Mouse (Mus musculus) ES-Bruce4 (cell line): ENCODE data around the gene Gm6309.

Experiments used
- CTCF ChIP-seq: IDR thresholded peaks from one replicate; pipeline ENCODE4 v1.8.1; 2011; ENCODE audit warnings: low read depth, low read length
- POLR2A ChIP-seq: IDR thresholded peaks from one replicate; pipeline ENCODE4 v1.8.1; 2011; ENCODE audit warnings: low read length; ENCODE audit not compliant: insufficient read depth

- TF ChIP-seq CTCF (no peak), POLR2A (no peak)
These were observed 35.0 kb upstream of the Gm6309 start for GRCm38 (mm10) chr5:146205537-146205936.
